Mouse (Mus musculus) left cerebral cortex, postnatal 14 days (tissue): ENCODE results near the gene Hfm1. TPM values are rescaled to one million over a fixed set of nuclear protein-coding genes. Genes with fewer than 3 reads are reported as not detected.

Source experiments
- DNase-seq, 2 experiments: peaks; one replicate each; pipeline ENCODE4 v3.0.0; 2021 to 2022; ENCODE audit warnings: low spot score in 2 of 2, mixed read lengths in 1 of 2
- intact Hi-C: fragments of 180-260 bp; cut with DNase I; formaldehyde crosslinking; loops from one replicate; pipeline ENCODE4 v1.15.1; 2025
- total RNA-seq, 2 experiments: library from RNA; stranded (reverse); gene quantifications; 2 replicates each; pipeline ENCODE4 v1.2.3; 2021

The Hfm1 gene
- total RNA-seq, 2 experiments from 2014 or later = 1.8 TPM

DNA sequence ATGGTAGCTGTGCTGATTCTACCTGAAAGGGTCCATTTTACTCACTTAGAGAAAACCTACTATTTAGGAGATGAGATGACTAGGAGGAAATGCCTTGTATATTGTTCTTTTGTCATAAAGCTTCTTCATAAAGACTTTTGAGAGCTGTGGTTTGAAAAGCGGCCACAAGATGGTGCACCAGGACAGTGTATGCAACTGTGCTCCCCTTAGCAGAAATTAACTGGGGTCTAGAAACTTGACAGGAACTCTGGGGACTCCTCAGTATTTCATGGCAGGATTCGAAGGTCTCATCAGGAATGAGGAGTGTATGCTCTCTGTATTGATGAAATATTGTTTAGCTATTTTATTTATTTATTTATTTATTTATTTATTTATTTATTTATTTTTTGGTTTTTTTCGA, 65.7 kb downstream of the Hfm1 start:
- intact Hi-C loops = loop anchor here (1.0 kb wide), 1 partner anchor 460 kb away; no protein-coding TSS in a partner anchor
- peak; percentile 68 to 77 for DNase-seq

DNA sequence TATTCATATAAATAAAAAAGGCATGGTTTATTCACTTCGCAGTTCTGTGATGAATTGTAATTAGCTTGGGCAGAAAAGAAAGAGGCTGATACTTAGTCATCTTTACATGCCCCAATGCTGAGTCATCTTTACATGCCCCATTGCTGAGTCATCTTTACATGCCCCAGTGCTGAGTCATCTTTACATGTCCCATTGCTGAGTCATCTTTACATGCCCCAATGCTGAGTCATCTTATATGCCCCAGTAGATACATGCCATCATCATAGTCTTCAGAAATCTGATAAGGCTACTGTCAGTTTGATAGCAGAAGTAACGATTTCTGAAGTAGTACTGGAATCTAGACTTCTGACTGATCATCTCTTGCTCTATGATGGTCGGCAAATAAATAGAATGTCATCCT, 72.8 kb downstream of the Hfm1 start:
- DNase-seq = no peak
- intact Hi-C loops = loop anchor here (10.0 kb wide), 1 partner anchor 112 kb away; the partner anchor contains the start of gene Cdc7

DNA sequence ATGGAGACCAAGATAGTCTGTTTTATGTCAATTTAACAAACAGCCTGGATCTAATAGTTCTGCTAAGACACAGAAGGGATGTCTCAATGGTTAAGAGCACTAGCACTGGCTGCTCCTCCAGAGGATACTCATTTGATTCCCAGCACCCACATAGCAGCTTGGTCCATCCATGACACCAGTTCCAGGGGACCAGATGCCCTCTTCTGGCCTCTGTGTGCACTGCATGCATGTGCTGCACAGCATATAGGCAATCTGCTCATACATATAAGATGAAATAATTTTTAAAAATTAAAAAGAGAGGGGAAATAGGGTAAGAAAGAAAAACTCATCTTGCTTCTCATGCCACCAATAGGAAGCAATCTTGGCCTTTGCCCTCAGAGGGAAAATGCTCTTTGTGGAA, 79.1 kb downstream of the Hfm1 start:
- no peak for DNase-seq
- intact Hi-C loops = no loop called here

DNA sequence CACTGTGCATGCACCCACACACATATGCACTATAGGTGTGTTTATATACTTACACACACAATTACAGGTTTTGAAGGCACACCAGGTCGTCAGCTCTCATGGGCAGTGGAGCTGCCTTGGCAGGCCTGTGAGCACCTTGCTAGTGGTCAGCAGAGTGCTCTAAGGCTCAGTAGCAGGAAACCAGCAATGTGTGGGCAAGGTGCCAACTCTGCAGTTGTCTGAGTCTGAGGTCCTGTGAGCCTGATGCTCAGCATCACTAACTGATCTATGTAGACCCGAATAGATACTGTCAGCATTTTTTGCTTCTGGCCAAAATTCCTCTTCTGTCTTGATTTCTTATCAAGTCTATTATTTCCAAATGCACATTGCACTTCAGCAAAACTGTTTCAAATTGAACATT, 82.2 kb downstream of the Hfm1 start:
- DNase-seq = no peak
- intact Hi-C loops = no loop called here

DNA sequence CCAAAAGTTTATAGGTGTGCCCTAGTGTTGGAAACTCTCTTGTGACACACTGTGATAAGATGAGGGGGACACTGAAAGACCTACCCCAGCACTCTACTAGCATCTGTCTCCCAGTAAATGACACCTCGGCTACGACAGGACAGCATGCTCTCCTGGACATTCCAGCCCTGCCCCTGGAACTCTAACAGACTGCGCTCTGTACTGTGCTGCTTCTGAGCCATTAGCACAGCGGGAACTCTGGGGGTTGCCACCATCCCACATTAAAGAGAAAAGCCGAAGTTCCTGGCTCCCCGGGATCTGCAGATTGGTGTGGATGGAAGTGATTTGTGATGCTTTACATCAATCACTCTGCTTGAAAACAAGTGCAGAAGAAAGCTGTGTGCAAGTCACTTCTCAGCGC, 93.1 kb downstream of the Hfm1 start:
- intact Hi-C loops = no loop called here

DNA sequence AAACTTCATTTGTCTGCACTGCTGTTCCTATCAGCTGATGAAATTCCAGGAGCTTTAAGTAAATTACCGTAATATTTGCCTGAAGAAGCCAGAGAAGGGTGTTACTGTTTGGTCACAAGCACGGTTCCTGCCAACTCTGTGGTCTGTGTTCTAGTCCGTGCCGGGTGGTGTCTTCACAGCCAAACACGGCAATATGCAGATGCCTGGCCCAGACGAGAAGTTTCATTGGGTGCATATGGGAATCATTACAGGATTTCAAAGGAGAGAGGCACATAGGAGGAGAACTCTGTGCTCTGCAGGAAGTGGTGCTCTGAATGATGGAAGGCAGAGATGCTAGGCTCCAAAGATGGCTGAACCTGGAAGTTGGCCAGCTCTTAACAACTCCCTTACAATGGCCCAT, 94.7 kb downstream of the Hfm1 start:
- no peak for DNase-seq
- intact Hi-C loops = no loop called here

More for the DNA sequence above, 93.1 kb downstream of the Hfm1 start:
- no peak for DNase-seq

DNA sequence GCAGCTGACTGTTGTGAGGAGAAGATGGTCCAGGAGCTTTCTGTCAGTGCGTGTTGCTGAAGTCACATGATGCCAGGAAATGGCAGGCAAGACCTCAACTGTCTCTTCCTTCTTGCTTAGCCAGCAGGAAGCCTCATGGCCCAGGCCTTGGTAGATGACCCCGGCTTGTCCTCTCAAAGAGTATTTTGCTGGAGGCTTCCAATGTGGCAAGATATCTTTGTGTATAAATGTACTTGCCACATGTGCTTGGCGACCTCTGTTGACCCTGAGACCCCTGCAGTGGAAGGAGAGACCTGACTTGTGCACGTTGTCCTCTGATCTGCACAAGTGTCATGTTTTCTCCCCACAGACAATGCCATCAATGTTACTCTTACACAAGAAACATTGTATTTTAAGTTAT, 95.3 kb downstream of the Hfm1 start:
- intact Hi-C loops = no loop called here

DNA sequence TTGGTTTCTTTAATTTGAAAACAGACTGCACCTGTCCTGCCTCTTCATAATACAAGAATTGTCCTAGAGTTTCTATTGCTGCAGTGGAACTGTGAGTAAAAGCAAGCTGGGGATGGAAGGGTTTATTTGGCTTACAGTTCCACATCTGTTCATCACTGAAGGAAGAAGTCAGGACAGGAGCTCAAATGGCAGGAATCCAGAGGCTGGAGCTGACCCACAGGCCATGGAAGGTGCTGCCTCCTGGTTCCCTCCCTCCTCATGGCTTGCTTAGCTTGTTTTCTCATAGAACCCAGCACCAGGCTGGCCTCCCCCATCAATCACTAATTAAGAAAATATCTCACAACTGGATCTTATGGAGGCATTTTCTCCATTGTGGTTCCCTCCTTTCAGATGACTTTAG, 99.4 kb downstream of the Hfm1 start:
- no peak for DNase-seq
- intact Hi-C loops = no loop called here

More for the DNA sequence above, 95.3 kb downstream of the Hfm1 start:
- DNase-seq = no peak

DNA sequence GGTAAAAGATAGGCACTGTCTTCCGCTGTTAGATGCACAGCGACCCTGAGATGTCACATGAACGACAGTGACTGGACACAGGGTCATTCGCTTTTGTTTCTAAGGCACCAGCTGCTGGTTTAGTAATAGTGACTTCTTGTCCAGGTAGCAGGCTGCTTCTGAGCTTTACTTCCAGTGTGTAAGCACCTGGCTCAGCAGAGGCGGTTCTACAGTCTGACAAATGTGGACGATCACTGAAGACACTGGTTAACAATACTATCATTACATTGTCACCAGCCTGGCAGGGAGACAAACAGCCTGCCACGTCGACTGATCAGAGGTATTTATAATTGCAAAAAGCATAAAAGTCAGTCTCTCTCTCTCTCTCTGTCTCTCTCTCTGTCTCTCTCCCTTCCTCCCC, 100.1 kb downstream of the Hfm1 start:
- DNase-seq = no peak
- intact Hi-C loops = no loop called here

DNA sequence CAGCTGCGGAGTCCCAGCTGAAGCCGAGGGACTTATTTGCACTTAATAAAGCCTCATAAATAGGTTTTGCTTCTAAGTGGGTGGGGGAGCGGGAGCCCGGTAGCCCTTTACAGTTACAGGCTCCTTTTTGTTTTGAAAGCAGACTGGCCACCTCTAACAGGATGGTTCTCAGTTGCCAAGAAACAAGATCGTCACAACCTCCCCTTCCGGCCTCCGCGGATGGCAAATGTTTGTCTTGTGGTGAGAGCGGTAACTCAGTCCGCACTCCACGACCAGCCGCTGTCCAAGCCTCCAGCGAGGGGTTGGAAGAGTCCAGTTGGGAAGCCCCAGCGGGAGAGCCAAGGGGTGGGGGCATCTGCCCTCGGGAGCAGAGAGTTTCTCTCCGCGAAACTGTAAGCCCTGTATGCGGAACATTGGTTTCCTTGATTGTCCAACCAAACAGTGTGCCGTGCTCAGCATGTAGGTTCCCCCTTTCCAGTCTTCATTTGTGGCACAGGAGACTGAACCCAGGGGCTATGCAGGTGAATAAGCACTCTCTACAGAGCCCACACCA, 100.7 kb downstream of the Hfm1 start:
- peak; percentile 36 to 53 for DNase-seq
- intact Hi-C loops = no loop called here

DNA sequence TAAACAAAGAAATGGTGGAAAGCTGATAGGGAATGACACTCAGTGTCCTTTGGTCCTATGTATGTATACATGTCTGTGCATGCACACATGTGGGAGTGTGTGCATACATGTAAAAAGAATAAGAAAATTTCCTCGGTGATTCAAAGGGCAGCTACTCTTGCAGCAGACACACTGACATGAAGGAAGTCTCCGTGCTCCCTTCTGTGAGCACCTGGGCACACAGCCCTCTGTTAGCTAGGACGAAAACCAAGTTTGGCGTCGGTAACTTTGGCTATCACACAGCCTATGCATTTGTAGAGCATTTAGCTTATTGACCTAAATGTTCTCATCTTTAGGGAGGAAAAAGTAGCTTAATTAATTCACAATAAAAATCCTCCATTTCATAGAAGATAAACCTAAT, 101.4 kb downstream of the Hfm1 start:
- no peak for DNase-seq
- intact Hi-C loops = no loop called here

DNA sequence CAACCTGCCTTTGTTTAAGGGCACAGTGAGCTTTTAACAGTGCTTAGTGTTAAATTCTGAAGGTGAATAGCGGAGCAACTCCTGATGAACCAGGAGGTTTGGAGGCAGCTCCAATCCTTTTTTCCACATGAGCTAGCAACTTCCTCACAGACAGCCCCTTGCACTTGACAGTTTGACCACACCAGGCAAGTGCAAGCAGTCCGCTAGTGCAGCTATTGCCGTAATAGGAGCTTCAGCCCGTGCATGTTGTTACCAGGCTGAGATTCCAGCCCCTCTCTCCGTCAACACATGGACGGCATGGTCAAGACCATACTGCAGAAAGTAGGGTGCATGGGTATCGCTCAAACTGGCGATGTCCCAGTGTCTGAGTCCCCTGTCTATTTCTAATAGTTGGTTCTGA, 106.5 kb downstream of the Hfm1 start:
- intact Hi-C loops = no loop called here
- no peak for DNase-seq

DNA sequence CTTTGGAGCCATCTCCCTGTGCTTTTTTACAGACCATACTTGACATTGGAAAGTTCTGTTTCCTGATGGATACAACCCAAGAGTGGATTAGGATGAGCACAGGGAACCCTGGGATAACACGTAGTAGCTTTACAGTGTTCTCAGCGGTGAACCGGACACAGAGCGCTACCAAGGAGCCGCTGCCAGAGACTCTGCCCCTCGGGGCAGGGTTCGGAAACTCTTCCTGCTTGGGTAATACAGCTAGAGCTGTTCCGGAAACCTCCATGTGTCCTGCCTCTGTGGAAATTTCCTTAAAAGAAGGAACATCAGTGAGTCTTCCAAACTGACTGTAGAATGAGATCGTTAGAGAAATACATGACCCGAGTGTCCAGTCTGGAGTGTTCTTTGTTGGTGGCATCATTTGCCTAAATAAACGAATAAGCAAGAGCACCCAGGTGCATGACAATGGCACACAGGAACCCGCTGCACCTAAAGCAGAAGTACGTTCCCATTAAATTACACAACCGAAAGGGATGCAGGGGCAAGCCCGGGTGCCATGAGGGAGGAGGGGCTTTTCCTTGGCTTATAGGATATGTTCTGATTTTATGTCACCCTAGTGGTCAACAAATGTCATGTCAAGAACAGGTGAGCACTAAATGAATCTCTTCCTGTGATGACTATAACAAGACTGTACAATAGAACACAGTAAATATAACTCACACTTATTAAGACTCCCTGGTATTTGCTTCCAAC, 110.0 kb downstream of the Hfm1 start:
- intact Hi-C loops = no loop called here

DNA sequence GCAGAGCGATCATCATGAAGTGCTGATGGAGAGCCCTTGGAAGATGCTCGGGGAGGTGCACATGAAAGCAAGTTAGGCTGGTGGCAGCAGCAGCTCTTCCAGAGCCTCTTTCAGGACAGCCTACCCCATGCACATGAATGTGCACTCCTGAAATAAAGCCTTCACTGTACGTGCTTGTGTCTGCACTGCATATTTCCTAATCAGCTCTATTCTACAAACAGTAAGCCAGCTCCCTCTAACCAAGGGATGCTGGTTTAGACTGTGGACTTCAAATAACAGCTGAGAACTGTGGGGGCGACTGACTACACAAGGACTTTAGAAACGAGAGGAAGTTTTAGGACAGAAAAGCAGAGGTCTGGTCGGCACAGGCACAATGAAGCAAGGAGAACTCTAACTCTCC, 111.5 kb downstream of the Hfm1 start:
- intact Hi-C loops = no loop called here
- no peak for DNase-seq

More for the DNA sequence above, 110.0 kb downstream of the Hfm1 start:
- no peak for DNase-seq

DNA sequence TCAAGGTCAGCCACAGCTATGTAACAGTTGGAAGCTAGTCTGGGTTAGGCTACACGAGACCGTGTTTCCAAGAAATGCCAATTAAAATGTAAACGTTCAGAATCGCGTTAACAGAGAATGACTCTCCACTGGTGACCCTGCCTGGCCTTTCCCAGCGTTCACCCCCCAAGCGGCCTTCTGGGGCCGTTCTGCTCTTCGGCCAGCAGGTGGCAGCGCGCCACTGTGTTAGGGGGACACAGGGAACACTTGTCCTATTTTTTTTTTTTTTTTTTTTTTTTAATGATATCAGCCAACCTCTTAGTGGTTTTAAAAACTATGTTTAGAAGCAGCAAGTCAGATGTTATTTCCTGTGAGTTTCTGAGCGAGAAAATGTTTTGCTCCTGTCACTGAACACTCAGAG, 123.0 kb downstream of the Hfm1 start:
- intact Hi-C loops = loop anchor here (10.0 kb wide), 1 partner anchor 108 kb away; the partner anchor contains the start of gene Zfp644
- peak; percentile 54 to 64 for DNase-seq

DNA sequence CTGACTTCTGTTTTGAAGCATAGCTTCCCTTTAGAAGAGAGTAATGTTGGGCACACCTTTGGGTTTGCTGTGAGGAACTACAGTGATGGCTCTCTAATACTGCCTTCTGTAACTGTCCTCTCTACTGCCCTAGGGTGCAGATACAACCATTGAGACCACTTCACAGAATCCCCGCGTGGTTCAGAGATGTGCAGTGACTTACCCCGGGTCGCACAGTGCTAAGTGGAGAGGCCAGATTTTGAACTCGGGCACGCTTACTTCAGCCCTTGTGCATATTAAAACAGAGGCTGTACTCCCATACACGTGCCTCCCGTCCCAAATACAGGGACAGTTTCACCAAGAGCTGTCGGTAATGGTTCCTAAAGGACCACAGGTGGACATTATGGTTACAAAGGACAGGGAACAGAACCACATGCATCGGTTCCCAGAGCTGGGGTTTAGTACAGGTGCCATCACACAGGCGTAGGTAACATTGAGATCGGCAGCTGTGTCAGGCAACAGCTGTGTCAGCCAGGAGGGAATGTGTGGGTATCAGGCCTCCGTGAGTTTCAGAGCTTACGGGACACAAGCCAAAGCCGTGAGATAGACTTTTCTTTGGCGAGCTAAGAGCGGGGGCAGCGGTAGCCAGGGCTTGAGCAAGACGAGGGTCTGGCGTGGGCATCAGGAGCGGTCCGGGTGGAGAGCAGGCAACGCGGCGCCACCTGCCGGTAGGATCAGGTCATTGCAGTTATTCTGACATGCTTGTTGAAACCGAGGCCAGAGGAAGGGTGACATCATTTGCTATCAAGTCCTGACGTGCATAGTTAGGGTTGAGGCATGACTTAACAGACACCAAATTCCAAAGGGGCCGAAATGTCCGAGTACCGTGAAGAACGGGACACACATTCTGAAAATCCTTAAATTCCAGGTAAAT, 124.0 kb downstream of the Hfm1 start:
- peak; percentile 92 to 96 for DNase-seq
- intact Hi-C loops = loop anchor here (10.0 kb wide), 1 partner anchor 107 kb away; the partner anchor contains the start of gene Zfp644

DNA sequence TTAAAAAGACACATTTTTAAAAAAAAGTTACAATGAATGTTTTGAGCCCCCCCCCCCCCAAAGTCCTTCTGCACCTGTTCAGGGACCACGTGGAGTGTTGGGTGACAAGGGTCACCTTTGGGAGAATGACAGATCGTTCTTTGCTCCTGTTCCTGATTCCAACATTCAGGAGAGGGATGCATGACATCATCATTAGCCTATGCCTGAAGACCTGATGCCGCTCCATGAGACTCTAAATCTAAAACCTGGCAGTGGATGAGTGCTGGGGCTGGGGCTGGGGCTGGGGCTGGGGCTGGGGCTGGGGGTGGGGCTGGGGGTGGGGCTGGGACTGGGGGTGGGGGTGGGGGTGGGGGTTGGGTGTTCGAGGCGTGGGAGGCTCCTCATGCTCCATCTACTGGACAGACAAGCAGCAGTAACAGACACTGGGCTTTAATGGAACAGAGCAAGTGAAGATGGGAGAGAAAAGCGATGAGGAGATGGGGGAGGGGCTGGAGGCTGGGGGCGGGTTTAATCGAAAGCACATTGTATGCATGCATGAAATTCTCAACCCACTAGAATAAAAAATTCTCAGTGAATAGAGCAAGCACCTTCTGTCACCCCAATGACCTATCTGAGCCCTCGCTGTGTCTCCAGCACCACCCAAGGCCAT, 124.8 kb downstream of the Hfm1 start:
- no peak for DNase-seq
- intact Hi-C loops = loop anchor here (10.0 kb wide), 1 partner anchor 107 kb away; the partner anchor contains the start of gene Zfp644

DNA sequence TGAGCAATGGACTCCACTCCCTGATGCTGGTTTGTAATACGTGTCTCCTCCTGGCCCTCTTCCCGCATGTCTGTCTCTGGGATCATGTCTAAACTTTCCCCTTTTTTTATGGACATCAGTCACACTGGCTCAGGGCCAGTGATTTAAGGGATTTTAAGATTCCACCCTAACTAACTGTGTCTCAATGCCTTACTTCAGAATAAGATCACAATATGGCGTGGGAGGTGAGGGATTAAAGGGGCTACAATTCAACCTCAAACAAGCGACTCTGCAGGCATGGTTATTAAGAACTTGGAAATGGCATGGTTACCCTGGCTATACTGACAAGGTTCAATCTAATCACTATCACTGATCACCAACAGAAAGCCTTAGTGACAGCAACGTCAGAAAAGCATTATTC, 128.2 kb downstream of the Hfm1 start:
- intact Hi-C loops = loop anchor here (10.0 kb wide), 1 partner anchor 803 kb away; no protein-coding TSS in a partner anchor
- DNase-seq = no peak

DNA sequence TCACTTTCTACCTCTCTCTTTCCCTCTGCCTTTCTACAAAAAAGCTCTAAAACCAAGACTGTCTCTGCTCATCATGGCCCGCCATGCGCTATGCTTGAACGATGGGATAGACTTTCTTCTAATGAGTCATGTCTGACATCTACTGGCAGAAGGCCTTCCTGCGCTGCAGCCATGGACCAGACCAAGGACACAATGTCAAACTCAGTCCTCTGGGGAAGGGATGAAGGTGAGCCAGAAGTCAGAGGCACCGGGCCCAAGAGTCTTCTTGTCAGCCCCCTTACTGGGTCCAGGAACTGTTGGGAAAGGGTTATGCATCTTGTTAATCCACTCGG, 134.9 kb downstream of the Hfm1 start:
- intact Hi-C loops = loop anchor here (2.0 to 10.0 kb wide), 2 partner anchors 328 to 796 kb away; no protein-coding TSS in a partner anchor
- DNase-seq = peak; percentile 26 to 34
